Mouse (Mus musculus) cerebellum, adult 2 months (tissue): ENCODE measurements around the gene Hpca.

Source experiments
- CTCF ChIP-seq: fragments of 200-500 bp; IDR thresholded peaks from 2 replicates; pipeline ENCODE4 v1.5.1; 2011; ENCODE audit warnings: low read depth, mild to moderate bottlenecking, control low read depth, low read length, moderate library complexity, borderline replicate concordance; ENCODE audit not compliant: insufficient read depth
- POLR2A ChIP-seq: fragments of 200-500 bp; IDR thresholded peaks from 2 replicates; pipeline ENCODE4 v1.6.1; 2011; ENCODE audit warnings: low read length, control low read depth, borderline replicate concordance; ENCODE audit not compliant: insufficient read depth

DNA sequence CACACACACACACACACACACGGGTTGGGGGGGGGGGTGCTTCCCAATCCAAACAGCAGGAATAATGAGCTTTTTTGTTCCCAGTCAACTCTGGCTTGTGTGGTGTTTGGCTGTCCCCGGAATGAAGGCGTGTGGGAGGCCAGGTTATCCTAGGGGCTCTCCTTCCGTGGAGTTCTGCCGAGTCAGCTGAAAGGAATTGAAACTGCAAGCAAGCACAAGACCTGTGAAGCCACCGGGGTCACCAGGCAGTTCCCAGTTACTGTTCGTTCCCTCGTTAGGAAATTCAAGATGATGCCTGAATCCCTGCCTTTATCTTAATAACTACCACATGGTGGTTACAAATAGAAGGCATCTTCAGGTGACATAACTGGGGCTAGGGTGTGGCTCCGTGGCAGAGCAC, 7.6 kb upstream of the Hpca start:
- TF ChIP-seq CTCF (no peak), POLR2A (no peak)
